Mouse (Mus musculus) stomach, embryonic 14.5 days (tissue): ENCODE measurements around the gene Carmil3. TPM values are rescaled to one million over a fixed set of nuclear protein-coding genes. Genes with fewer than 3 reads are reported as not detected.

ENCODE experiments used
- ATAC-seq: fragments of 200-750 bp; cut with Nextera tagmentation; 2 replicates; pipeline ENCODE4 v1.8.0; 2017; ENCODE audit warnings: low read depth, moderate TSS enrichment; ENCODE audit not compliant: insufficient number of reproducible peaks, insufficient read depth, low FRiP score
- H3K27ac ChIP-seq: fragments of 300-500 bp; sonication (generic); 2 replicates; pipeline ENCODE4 v1.5.1; 2014; ENCODE audit warnings: mild to moderate bottlenecking, low read length, moderate library complexity, mixed read lengths
- H3K27me3 ChIP-seq: fragments of 300-500 bp; sonication (generic); 2 replicates; pipeline ENCODE4 v1.6.1; 2014; ENCODE audit warnings: low read length, control low read depth, mixed read lengths; ENCODE audit not compliant: control insufficient read depth, insufficient read depth
- H3K36me3 ChIP-seq: fragments of 300-500 bp; sonication (generic); 2 replicates; pipeline ENCODE4 v1.6.1; 2014; ENCODE audit warnings: mild to moderate bottlenecking, control low read depth, low read length, moderate library complexity, mixed read lengths; ENCODE audit not compliant: control insufficient read depth, insufficient read depth
- H3K4me1 ChIP-seq: fragments of 300-500 bp; sonication (generic); 2 replicates; pipeline ENCODE4 v1.6.1; 2014; ENCODE audit warnings: low read length, control low read depth, mixed read lengths; ENCODE audit not compliant: control insufficient read depth, insufficient read depth
- H3K4me2 ChIP-seq: fragments of 300-500 bp; sonication (generic); replicated peaks from 2 replicates; pipeline ENCODE4 v1.6.1; 2014; ENCODE audit warnings: low read depth, low read length, control low read depth
- H3K4me3 ChIP-seq: fragments of 300-500 bp; sonication (generic); 2 replicates; pipeline ENCODE4 v1.5.1; 2014; ENCODE audit warnings: low read depth, low read length, control low read depth
- H3K9ac ChIP-seq: fragments of 300-500 bp; sonication (generic); replicated peaks from 2 replicates; pipeline ENCODE4 v1.6.1; 2014; ENCODE audit warnings: low read depth, mild to moderate bottlenecking, control low read depth, low read length, moderate library complexity, mixed read lengths
- H3K9me3 ChIP-seq: fragments of 300-500 bp; sonication (generic); 2 replicates; pipeline ENCODE4 v1.6.1; 2016; ENCODE audit warnings: low read depth, low read length, control low read depth; ENCODE audit not compliant: control insufficient read depth
- WGBS: fragments of 180-500 bp; shearing (Covaris S2); extraction: QIAGEN DNeasy Blood & Tissue Kit; methylation state at CpG from one replicate; pipeline ENCODE4 v1.1.7; 2014; 5-methylcytosine and 5-hydroxymethylcytosine counted together
- polyA plus RNA-seq: library from polyadenylated mRNA; unstranded; fragments of >200 nt; fragmentation: Nextera tagmentation; extraction: Ambion mirVana; gene quantifications from 2 replicates; pipeline ENCODE4 v1.2.1, GENCODE M21; 2014

Carmil3 gene
- polyA plus RNA-seq, 1 experiment from 2014 or later, result 4.4 TPM

GRCm38 (mm10) chr14:55536116-55536745 lies 45.8 kb downstream of the Carmil3 start:
- H3K36me3 ChIP-seq, result no peaks in the 10 kb centered on the region
- 50% methylated on average over 6 of the region's 6 CpGs for WGBS
- no peak overlapping the region for H3K27ac ChIP-seq
- no peak overlapping the region for H3K4me2 ChIP-seq
- H3K4me3 ChIP-seq, result no peak overlapping the region
- no peaks in the 10 kb centered on the region for H3K9me3 ChIP-seq
- ATAC-seq, result no peak
- H3K4me1 ChIP-seq, result peaks cover 3% of the 10 kb centered on the region
- no peak overlapping the region for H3K9ac ChIP-seq
- no peaks in the 10 kb centered on the region for H3K27me3 ChIP-seq

DNA sequence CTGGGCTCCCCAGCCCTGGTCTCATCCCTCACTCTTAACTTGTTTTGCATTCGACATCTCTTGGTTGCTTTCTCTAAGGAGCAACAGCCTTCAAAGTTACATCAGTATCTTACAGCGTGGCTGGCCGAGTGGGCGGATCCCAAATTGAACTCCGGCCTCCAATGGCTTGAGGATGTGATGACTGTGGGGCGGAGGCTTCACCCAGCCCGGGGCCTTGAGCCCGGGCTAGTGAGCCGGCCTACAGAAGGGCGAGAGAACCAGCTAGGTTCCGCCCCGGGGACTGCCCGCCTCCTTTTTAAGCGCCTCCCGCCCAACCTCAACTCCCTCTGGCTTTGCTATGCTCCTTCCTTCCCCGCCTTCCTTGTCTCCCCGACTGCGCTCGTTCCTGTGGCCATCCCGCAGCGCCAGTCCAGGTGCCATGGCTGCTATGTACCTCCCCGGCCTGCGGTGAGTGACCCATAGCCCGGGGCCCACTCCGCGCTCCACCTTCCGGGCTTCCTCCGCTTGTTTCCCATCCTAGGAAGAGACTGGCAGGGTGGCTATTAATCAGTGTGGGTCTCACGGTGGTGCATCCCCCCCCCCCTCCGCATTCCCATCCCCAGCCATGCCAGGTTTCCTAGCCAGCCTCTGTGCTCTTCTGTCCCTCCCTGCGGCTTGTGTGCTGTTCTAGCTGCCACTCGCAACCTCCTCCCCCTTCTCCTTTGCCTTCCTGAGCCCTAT lies 49.8 kb downstream of the Carmil3 start, which contains the start of gene Pck2:
Gene Pck2 (plus strand): TSS at position 200 of the 720 bp plus-strand sequence.
- peak; percentile 94 for ATAC-seq
- no peaks in the 10 kb centered on the region for H3K9me3 ChIP-seq
- no peaks in the 10 kb centered on the region for H3K27me3 ChIP-seq
- peak within 1 kb of the TSS; percentile 78 for H3K4me2 ChIP-seq
- peak within 1 kb of the TSS; percentile 47 for H3K4me3 ChIP-seq
- peak within 1 kb of the TSS; percentile 31 for H3K9ac ChIP-seq
- H3K36me3 ChIP-seq, result peaks cover 21% of the 10 kb centered on the region
- 2% methylated on average over 32 of the region's 32 CpGs for WGBS
- H3K4me1 ChIP-seq, result peaks cover 9% of the 10 kb centered on the region
- H3K27ac ChIP-seq, result peak within 1 kb of the TSS; percentile 75

DNA sequence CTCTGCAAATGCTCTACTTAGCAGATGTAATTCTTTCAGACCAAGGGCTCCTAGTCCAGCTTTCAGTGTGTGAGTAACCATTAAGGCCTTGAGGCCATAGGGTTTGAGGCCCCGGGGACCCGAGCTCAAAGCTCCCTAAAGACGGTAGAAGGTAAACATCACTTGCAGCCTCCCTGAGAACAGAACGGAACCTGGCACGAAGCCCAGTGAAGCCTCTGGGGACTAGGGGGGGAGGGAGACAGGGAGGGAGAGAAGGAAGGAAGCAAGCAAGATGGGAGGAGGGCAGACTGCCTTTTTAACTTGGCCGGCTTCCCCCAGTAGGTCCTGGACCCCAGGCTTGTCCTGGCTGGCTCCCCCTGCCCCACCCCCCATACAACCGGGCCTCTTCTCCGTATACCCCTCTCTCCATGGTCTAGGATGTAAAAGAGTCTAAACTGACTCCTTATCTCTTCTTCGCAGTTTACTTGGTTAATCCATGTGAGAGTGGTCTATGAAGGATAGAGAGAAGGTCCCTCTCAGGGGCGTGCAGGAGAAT lies 50.4 kb downstream of the Carmil3 start:
- Histone ChIP-seq H3K36me3 (peaks cover 27% of the 10 kb centered on the region), H3K4me2 (peak overlapping the region; percentile 78), H3K27me3 (no peaks in the 10 kb centered on the region), H3K4me1 (peaks cover 9% of the 10 kb centered on the region), H3K4me3 (peak overlapping the region; percentile 47), H3K9me3 (no peaks in the 10 kb centered on the region), H3K27ac (peak overlapping the region; percentile 75), H3K9ac (peak overlapping the region; percentile 31)
- ATAC-seq, result peak; percentile 46
- WGBS, result 0% methylated on average over 10 of the region's 10 CpGs

GRCm38 (mm10) chr14:55542268-55542667 lies 51.8 kb downstream of the Carmil3 start:
- H3K4me2 ChIP-seq, result no peak overlapping the region
- H3K4me1 ChIP-seq, result peaks cover 9% of the 10 kb centered on the region
- H3K36me3 ChIP-seq, result peaks cover 38% of the 10 kb centered on the region
- no peak overlapping the region for H3K27ac ChIP-seq
- H3K4me3 ChIP-seq, result no peak overlapping the region
- no peaks in the 10 kb centered on the region for H3K9me3 ChIP-seq
- 97% methylated on average over 12 of the region's 12 CpGs for WGBS
- no peak for ATAC-seq
- no peak overlapping the region for H3K9ac ChIP-seq
- H3K27me3 ChIP-seq, result no peaks in the 10 kb centered on the region

DNA sequence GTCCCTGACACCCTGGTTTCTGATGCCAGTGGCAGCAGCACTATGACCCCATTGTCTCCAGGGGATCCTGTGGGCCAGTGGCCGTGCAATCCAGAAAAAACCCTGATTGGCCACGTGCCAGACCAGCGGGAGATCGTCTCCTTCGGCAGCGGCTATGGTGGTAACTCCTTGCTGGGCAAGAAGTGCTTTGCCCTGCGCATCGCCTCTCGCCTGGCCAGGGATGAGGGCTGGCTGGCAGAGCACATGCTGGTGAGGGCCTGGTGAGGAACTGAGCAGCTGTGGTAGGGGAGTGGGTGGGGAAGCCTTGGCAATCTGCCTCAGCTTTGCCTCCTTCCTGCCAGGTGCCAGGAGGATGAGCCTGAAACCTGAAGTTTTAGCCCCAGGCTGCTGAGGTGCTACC lies 53.9 kb downstream of the Carmil3 start:
- H3K4me2 ChIP-seq, result no peak overlapping the region
- no peak overlapping the region for H3K9ac ChIP-seq
- H3K36me3 ChIP-seq, result peaks cover 57% of the 10 kb centered on the region
- peaks cover 9% of the 10 kb centered on the region for H3K4me1 ChIP-seq
- no peaks in the 10 kb centered on the region for H3K9me3 ChIP-seq
- WGBS, result 83% methylated on average over 9 of the region's 9 CpGs
- no peak overlapping the region for H3K4me3 ChIP-seq
- no peaks in the 10 kb centered on the region for H3K27me3 ChIP-seq
- H3K27ac ChIP-seq, result no peak overlapping the region
- ATAC-seq, result no peak

DNA sequence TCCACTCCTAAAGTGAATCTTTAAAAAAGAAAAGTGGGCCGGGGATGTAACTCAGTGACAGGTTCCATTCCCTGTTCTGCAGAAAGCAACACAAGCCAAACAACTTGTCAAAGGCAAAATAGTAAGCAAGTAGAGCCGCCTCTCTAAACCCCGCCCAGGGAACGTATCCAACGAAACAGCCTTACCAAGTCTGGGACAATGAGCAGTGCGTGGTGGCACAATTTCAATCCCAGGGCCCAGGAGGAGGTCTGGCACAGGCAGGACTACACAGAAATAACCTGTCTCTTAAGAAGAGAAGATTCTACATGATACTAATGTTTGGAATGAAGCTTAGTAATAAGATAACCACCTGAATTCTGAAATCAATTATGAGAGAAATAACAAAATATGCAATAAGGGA lies 59.7 kb downstream of the Carmil3 start:
- Histone ChIP-seq H3K4me2 (no peak overlapping the region), H3K4me1 (no peaks in the 10 kb centered on the region), H3K9me3 (no peaks in the 10 kb centered on the region), H3K9ac (no peak overlapping the region), H3K4me3 (no peak overlapping the region), H3K36me3 (peaks cover 37% of the 10 kb centered on the region), H3K27me3 (no peaks in the 10 kb centered on the region), H3K27ac (no peak overlapping the region)
- no peak for ATAC-seq
- 86% methylated on average over 6 of the region's 6 CpGs for WGBS

- H3K9ac ChIP-seq, result no peak overlapping the region
- no peaks in the 10 kb centered on the region for H3K9me3 ChIP-seq
- no peak overlapping the region for H3K4me2 ChIP-seq
- H3K36me3 ChIP-seq, result peaks cover 29% of the 10 kb centered on the region
- ATAC-seq, result no peak
- no peak overlapping the region for H3K4me3 ChIP-seq
- WGBS, result 69% methylated on average over 5 of the region's 5 CpGs
- H3K4me1 ChIP-seq, result no peaks in the 10 kb centered on the region
- H3K27me3 ChIP-seq, result no peaks in the 10 kb centered on the region
- no peak overlapping the region for H3K27ac ChIP-seq
Observed at GRCm38 (mm10) chr14:55551347-55551746, 60.9 kb downstream of the Carmil3 start.

GRCm38 (mm10) chr14:55551794-55552193 lies 61.3 kb downstream of the Carmil3 start:
- ATAC-seq, result no peak
- Histone ChIP-seq H3K9me3 (no peaks in the 10 kb centered on the region), H3K27me3 (no peaks in the 10 kb centered on the region), H3K27ac (no peak overlapping the region), H3K4me1 (0 out of 2 replicates have a peak, but pooled peaks cover 1% of the 10 kb centered on the region), H3K36me3 (peaks cover 24% of the 10 kb centered on the region), H3K9ac (no peak overlapping the region), H3K4me3 (no peak overlapping the region), H3K4me2 (no peak overlapping the region)
- WGBS, result 85% methylated on average over 8 of the region's 8 CpGs
